11 mouse cellular contexts compared by ENCODE assay signal in the genomic region with DNA sequence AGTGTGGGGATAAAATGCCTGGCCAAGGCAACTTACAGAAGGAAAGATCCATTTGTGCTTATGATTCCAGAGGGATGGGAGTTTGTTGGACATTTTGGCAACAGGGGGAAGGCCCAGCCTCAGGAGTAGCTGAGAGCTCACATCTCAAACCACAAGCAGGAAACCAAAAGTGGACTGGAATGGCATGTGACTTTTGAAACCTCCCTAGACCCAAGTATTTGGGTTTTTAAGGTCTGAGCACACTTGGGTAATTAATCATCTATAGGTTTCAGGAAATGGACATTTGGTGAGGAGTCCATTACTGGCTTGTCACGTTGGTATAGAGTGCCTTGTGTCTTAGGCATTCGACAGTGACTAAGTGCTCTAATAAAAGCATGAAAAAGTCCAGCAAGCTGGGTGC.
"Had no signal": no experiment of that assay in that cellular context is flagged by ENCODE, and none has a peak within 500 bp of the region (broad histone marks: within the 10 kb centered on the region; RNA-seq: fewer than 3 reads in every experiment).

No protein-coding gene starts in this region.

- H3K27me3 ChIP-seq: limb, embryonic 15.5 days; liver, embryonic 12.5 days; neural tube, embryonic 12.5 days had no signal

- H3K4me1 ChIP-seq: liver, embryonic 12.5 days; neural tube, embryonic 12.5 days had no signal

- H3K9ac ChIP-seq: limb, embryonic 15.5 days; liver, embryonic 12.5 days; lung, embryonic 14.5 days; neural tube, embryonic 12.5 days had no signal

- H3K4me2 ChIP-seq: limb, embryonic 15.5 days; liver, embryonic 12.5 days; lung, embryonic 14.5 days; neural tube, embryonic 12.5 days had no signal

- DNase-seq: kidney, postnatal 25 days; lung, embryonic 14.5 days; lung, postnatal 10 days; lung, postnatal 4 days; midbrain, embryonic 14.5 days; thymus, adult 18-20 months; thymus, postnatal 14 days had no signal

- H3K36me3 ChIP-seq: limb, embryonic 15.5 days; liver, embryonic 12.5 days; neural tube, embryonic 12.5 days had no signal

- ATAC-seq: liver, embryonic 12.5 days had no signal

- H3K27ac ChIP-seq: left cerebral cortex, adult 2 months; limb, embryonic 15.5 days; liver, embryonic 12.5 days; neural tube, embryonic 12.5 days had no signal

- H3K9me3 ChIP-seq: limb, embryonic 15.5 days; liver, embryonic 12.5 days; neural tube, embryonic 12.5 days had no signal

- H3K4me3 ChIP-seq: left cerebral cortex, adult 2 months; limb, embryonic 15.5 days; liver, embryonic 12.5 days; neural tube, embryonic 12.5 days had no signal
